Mouse (Mus musculus): Measurements from ENCODE around the gene Zfp46. TPM values are rescaled to one million over a fixed set of nuclear protein-coding genes. Genes with fewer than 3 reads are reported as not detected.

Zfp46 gene
- polyA plus RNA-seq (2016; fragmentation: Nextera tagmentation; extraction: Ambion mirVana) = 28.5 and 28.8 TPM in 2 replicates

DNA sequence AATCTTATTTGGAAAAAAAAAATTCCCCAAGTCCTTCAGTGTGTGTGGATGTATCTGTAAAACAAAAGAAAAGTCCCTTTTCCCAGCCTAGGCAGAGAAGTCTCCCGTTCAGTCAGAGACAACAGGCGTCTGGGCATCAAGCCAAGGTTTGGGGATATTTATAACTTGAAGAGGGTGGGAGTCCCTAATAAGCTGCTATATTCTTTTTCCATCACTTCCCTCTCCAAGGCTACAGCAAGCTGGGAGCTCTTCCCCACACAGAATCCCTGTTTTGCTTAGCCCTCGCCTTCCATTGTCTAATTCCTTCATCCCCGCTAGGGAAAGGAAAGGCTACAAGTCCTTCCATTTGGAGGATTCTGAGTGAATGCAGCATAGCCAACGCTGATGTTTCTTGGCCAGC is at the start of gene Zfp46:
Gene Zfp46 (plus strand): TSS at position 229 of the 400 bp plus-strand sequence.
- H3K4me1 ChIP-seq = peaks cover 36% of the 10 kb centered on the region
- H3K27me3 ChIP-seq = peaks cover 9% of the 10 kb centered on the region
- ATAC-seq (ENCODE audit: insufficient number of reproducible peaks, insufficient read depth, low FRiP score, low TSS enrichment) = no peak
- peak within 1 kb of the TSS; percentile 75 for H3K4me3 ChIP-seq
- 46% methylated on average over 5 of the region's 5 CpGs for WGBS
- H3K9me3 ChIP-seq = peaks cover 5% of the 10 kb centered on the region; the same call in 1 of the 2 replicates
- peaks cover 24% of the 10 kb centered on the region for H3K36me3 ChIP-seq
- peak within 1 kb of the TSS; percentile 90 for H3K4me2 ChIP-seq (replicated peaks)
- H3K9ac ChIP-seq = peak within 1 kb of the TSS; percentile 79
- peak within 1 kb of the TSS; percentile 82 for H3K27ac ChIP-seq

DNA sequence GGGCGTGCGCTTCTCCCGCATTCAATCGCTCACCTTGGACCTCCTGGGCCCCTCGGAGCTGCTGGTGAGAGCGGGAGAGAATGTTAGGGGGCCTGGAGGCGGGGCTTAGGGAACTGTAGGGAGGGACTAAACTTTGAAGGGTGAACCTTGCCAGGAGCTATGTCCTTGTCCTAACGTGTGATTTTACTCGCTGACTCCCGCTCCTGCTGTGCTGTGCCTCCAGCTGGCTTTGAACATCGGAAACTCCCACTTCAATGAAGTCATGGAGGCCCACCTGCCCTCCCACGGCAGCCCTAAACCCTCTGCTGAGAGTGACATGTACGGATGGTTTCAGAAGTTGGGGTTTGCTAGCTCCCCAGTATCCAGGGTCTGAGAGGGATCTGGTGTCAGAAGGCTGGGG is 45.8 kb upstream of the Zfp46 start:
- peaks cover 6% of the 10 kb centered on the region for H3K4me1 ChIP-seq
- 12% methylated on average over 13 of the region's 13 CpGs for WGBS
- H3K27me3 ChIP-seq = peaks cover 50% of the 10 kb centered on the region
- H3K9ac ChIP-seq = no peak overlapping the region
- peaks cover 44% of the 10 kb centered on the region for H3K36me3 ChIP-seq
- H3K9me3 ChIP-seq = no peaks in the 10 kb centered on the region
- no peak for ATAC-seq (ENCODE audit: insufficient number of reproducible peaks, insufficient read depth, low FRiP score, low TSS enrichment)
- no peak overlapping the region for H3K4me2 ChIP-seq (replicated peaks)
- H3K4me3 ChIP-seq = no peak overlapping the region
- no peak overlapping the region for H3K27ac ChIP-seq

DNA sequence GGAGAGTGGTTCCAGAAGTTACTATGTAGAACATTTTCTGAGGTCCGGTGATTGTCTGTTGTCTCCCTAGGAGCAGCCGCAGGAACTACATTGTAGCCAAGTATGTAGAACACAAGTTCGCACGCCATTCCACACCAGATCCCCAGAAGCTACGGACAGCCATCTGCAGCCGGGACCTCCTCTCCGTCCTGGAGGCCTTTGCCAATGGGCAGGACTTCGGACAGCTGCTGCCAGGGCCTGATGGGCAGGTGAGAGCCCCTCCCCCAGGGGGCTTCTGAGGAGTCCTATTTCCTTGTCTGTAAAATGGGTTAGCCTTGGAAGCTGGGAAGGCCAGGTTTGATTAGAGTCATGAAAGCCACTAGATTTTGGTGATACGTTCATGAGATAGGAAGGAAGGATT is 45.4 kb upstream of the Zfp46 start:
- no peaks in the 10 kb centered on the region for H3K9me3 ChIP-seq
- ATAC-seq (ENCODE audit: insufficient number of reproducible peaks, insufficient read depth, low FRiP score, low TSS enrichment) = no peak
- peaks cover 51% of the 10 kb centered on the region for H3K27me3 ChIP-seq
- no peak overlapping the region for H3K27ac ChIP-seq
- H3K4me3 ChIP-seq = no peak overlapping the region
- H3K4me2 ChIP-seq (replicated peaks) = no peak overlapping the region
- peaks cover 41% of the 10 kb centered on the region for H3K36me3 ChIP-seq
- no peak overlapping the region for H3K9ac ChIP-seq
- 76% methylated on average over 9 of the region's 9 CpGs for WGBS
- peaks cover 6% of the 10 kb centered on the region for H3K4me1 ChIP-seq

DNA sequence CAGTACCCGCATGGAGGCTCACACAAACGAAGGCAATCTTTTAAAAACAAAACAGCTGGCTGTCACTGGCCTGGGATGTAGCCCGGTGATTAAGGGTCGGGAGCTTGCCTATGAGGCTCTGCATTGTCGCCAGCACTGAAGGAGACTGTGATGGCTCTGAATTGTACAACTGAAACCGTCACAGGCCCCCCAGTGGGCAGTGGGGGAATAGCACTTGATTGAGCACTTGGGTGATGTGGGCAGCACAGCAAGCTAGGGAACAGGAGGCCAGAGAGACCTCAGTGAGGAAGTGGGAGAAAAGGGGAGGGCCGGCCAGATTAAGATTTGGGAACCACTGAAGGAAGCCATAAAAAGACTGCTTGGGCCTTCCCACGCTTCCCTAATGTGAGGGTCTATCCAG is 44.9 kb upstream of the Zfp46 start:
- no peak overlapping the region for H3K27ac ChIP-seq
- no peaks in the 10 kb centered on the region for H3K9me3 ChIP-seq
- H3K4me3 ChIP-seq = no peak overlapping the region
- no peak overlapping the region for H3K4me2 ChIP-seq (replicated peaks)
- 21% methylated on average over 8 of the region's 8 CpGs for WGBS
- peaks cover 37% of the 10 kb centered on the region for H3K36me3 ChIP-seq
- peaks cover 56% of the 10 kb centered on the region for H3K27me3 ChIP-seq
- no peak overlapping the region for H3K9ac ChIP-seq
- no peak for ATAC-seq (ENCODE audit: insufficient number of reproducible peaks, insufficient read depth, low FRiP score, low TSS enrichment)
- H3K4me1 ChIP-seq = peaks cover 6% of the 10 kb centered on the region

DNA sequence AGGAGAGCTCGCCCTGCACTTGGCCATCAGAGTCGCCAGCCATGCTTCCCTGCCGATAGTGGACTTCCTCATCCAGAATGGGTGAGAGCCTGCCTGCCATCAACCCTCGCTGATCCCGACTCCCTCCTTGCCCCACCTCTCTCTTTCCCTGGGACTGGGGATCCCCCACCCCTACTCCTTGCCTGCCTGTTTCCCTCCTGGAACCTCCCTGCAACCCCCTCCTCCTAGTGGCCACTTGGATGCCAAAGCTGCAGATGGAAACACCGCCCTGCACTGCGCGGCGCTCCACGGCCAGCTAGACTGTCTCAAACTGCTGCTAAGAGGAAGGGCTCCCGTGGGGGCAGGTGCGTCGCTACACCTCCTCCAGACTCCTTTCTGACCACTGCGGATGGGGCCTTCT is 44.4 kb upstream of the Zfp46 start:
- Histone ChIP-seq H3K9me3 (no peaks in the 10 kb centered on the region), H3K27me3 (peaks cover 61% of the 10 kb centered on the region), H3K4me2 (replicated peaks) (no peak overlapping the region), H3K4me1 (peaks cover 6% of the 10 kb centered on the region), H3K9ac (no peak overlapping the region), H3K27ac (no peak overlapping the region), H3K36me3 (peaks cover 34% of the 10 kb centered on the region), H3K4me3 (no peak overlapping the region)
- WGBS = 68% methylated on average over 14 of the region's 14 CpGs
- no peak for ATAC-seq (ENCODE audit: insufficient number of reproducible peaks, insufficient read depth, low FRiP score, low TSS enrichment)

DNA sequence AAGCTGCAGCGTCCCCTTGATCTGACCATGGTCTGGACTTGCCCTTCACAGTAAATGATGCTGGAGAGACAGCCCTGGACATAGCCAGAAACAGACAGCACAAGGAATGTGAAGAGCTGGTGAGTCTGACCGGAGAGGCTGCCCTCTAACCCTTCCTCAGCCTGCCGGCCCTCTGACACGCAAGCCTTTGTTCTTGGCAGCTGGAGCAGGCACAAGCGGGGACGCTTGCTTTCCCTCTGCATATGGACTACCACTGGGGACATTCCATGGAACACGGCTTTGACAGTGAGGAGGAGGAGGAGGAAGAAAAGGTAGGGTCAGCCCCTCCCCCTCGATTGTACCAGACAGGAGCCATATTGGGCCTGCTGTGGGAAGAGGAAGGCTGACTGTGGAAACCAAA is 43.5 kb upstream of the Zfp46 start:
- H3K4me3 ChIP-seq = no peak overlapping the region
- no peak overlapping the region for H3K4me2 ChIP-seq (replicated peaks)
- H3K27me3 ChIP-seq = peaks cover 69% of the 10 kb centered on the region
- no peak overlapping the region for H3K9ac ChIP-seq
- peaks cover 6% of the 10 kb centered on the region for H3K4me1 ChIP-seq
- H3K9me3 ChIP-seq = no peaks in the 10 kb centered on the region
- H3K36me3 ChIP-seq = peaks cover 33% of the 10 kb centered on the region
- no peak overlapping the region for H3K27ac ChIP-seq
- ATAC-seq (ENCODE audit: insufficient number of reproducible peaks, insufficient read depth, low FRiP score, low TSS enrichment) = no peak
- WGBS = 42% methylated on average over 8 of the region's 8 CpGs

DNA sequence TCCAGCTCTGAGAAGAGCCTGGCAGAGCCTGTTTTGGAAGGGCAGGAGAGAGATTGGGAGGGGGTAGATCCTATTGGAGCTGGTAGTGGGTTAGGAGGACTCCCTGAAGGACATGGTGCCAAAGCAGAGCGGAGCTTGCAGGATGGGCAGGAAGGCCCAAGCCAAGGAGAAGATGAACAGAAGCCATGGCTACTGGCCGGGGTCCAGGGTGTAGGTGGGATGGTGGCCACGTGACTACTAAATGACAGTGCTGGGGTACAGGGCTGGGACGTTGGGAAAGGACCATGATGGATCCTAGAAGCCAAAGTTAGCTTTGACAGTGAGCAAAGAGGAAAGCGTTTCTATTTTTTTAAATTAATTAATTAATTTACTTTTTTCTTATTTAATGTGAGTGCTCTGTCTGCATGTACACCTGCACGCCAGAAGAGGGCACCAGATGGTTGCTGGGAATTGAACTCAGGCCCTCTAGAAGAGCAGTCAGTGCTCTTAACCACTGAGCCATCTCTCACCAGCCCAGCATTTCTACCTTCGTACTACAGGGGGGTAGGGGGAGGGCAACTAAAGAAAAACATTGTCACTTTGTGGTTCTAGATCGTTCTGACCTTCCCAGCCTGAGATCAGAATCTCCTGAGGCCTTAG is 42.3 kb upstream of the Zfp46 start:
- no peak for ATAC-seq (ENCODE audit: insufficient number of reproducible peaks, insufficient read depth, low FRiP score, low TSS enrichment)
- WGBS = 47% methylated on average over 8 of the region's 8 CpGs
- H3K4me3 ChIP-seq = no peak overlapping the region

DNA sequence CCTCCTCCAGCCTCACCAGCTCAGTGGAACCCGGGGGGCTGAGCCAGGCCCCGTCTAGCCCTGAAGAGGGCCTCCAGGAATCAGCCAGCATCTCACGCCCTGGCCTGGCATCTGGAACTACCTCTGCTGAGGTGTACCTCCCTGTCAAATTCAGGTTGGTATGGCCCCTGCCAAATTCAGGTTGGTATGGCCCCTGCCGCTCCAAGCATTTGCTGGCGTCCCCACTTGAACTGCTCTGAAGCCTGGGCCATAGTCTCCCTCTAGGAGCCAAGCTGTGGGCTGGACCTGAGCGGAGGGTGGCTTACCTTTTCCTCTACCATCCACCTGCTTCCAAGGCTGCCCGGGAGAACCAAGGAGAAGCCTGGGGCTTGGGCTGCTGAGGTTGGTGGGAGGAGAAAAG is 41.8 kb upstream of the Zfp46 start:
- H3K4me3 ChIP-seq = no peak overlapping the region
- no peak overlapping the region for H3K27ac ChIP-seq
- no peak for ATAC-seq (ENCODE audit: insufficient number of reproducible peaks, insufficient read depth, low FRiP score, low TSS enrichment)
- H3K27me3 ChIP-seq = peaks cover 77% of the 10 kb centered on the region
- H3K9ac ChIP-seq = no peak overlapping the region
- no peaks in the 10 kb centered on the region for H3K9me3 ChIP-seq
- no peak overlapping the region for H3K4me2 ChIP-seq (replicated peaks)
- 78% methylated on average over 7 of the region's 7 CpGs for WGBS
- peaks cover 22% of the 10 kb centered on the region for H3K4me1 ChIP-seq
- H3K36me3 ChIP-seq = peaks cover 24% of the 10 kb centered on the region

More for the DNA sequence above, 42.3 kb upstream of the Zfp46 start:
- Histone ChIP-seq H3K27me3 (peaks cover 77% of the 10 kb centered on the region), H3K4me2 (replicated peaks) (no peak overlapping the region), H3K36me3 (peaks cover 24% of the 10 kb centered on the region), H3K9me3 (no peaks in the 10 kb centered on the region), H3K27ac (no peak overlapping the region), H3K4me1 (peaks cover 17% of the 10 kb centered on the region), H3K9ac (no peak overlapping the region)

DNA sequence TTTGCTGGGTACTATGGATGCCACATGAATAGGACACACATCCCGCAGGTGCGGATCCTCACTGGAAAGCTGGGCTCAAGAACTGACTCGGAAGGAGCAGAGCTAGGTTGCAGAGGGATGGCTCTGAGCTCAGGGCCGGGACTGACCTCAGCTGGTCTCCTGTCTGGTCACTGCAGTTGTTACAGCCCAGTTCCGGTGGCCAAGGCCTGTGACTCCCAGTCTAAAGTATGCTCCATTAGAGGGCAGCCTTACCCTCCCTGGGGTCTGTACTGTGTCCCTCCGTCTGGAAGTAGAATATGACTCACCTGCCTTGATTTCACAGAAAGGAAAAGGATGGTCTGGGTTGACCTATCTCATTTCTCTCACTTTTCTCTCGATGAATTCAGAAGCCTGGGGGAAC is 40.3 kb upstream of the Zfp46 start:
- H3K36me3 ChIP-seq = peaks cover 24% of the 10 kb centered on the region
- WGBS = 63% methylated on average over 7 of the region's 7 CpGs

DNA sequence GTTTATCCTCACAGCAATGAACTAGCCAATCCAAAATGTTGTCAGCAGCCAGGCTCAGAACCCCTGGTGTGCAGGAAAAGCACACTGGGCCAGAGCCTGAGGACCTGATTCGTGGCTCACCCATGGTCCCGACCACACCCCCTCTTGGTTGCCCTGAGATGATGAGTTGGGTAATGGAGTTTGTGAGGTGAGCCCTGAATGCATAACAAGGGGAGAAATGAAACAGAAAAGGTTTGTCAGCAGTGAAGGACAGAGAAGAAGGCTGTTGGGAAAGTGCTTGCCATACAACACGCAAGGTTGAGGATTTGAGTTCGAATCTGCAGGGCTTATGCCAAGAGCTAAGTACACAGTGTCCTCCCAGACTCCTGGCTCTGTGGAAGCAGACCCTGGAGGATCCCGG is 38.8 kb upstream of the Zfp46 start:
- H3K9me3 ChIP-seq = no peaks in the 10 kb centered on the region
- H3K4me2 ChIP-seq (replicated peaks) = no peak overlapping the region
- H3K4me1 ChIP-seq = peaks cover 33% of the 10 kb centered on the region
- H3K4me3 ChIP-seq = no peak overlapping the region
- no peak for ATAC-seq (ENCODE audit: insufficient number of reproducible peaks, insufficient read depth, low FRiP score, low TSS enrichment)
- peaks cover 24% of the 10 kb centered on the region for H3K36me3 ChIP-seq
- no peak overlapping the region for H3K27ac ChIP-seq
- H3K9ac ChIP-seq = no peak overlapping the region
- WGBS = 31% methylated on average over 5 of the region's 5 CpGs
- H3K27me3 ChIP-seq = peaks cover 79% of the 10 kb centered on the region

More for the DNA sequence above, 40.3 kb upstream of the Zfp46 start:
- no peaks in the 10 kb centered on the region for H3K9me3 ChIP-seq
- no peak for ATAC-seq (ENCODE audit: insufficient number of reproducible peaks, insufficient read depth, low FRiP score, low TSS enrichment)
- H3K27ac ChIP-seq = no peak overlapping the region
- peaks cover 78% of the 10 kb centered on the region for H3K27me3 ChIP-seq
- H3K4me3 ChIP-seq = no peak overlapping the region
- no peak overlapping the region for H3K9ac ChIP-seq
- no peak overlapping the region for H3K4me2 ChIP-seq (replicated peaks)
- H3K4me1 ChIP-seq = peaks cover 31% of the 10 kb centered on the region

DNA sequence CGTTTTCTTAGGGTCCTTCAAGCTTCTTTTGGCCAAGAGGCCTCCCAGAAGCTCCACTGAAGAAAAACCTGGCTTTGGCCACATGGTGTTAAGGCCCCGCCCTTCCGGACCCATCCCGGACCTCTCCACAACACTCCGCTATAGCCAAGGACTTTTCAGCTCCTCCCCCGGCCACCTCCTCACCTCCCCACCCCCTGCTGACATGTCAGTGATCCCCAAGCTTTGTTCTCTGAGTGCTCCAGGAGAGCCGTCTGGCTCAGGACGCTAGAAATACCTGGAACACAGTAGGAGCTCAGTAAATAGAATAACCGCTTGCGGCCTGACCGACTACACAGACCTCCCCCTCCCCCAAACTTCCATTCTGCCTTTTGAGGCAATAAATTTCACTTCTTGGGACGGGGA is 37.9 kb upstream of the Zfp46 start:
- H3K36me3 ChIP-seq = peaks cover 16% of the 10 kb centered on the region
- WGBS = 4% methylated on average over 12 of the region's 12 CpGs
- no peak overlapping the region for H3K4me3 ChIP-seq
- H3K4me2 ChIP-seq (replicated peaks) = peak overlapping the region; percentile 6; the same call in 1 of the 2 replicates
- H3K9ac ChIP-seq = peak overlapping the region; percentile 10; the same call in 1 of the 2 replicates
- H3K27me3 ChIP-seq = peaks cover 79% of the 10 kb centered on the region
- no peak for ATAC-seq (ENCODE audit: insufficient number of reproducible peaks, insufficient read depth, low FRiP score, low TSS enrichment)
- H3K4me1 ChIP-seq = peaks cover 33% of the 10 kb centered on the region
- H3K27ac ChIP-seq = no peak overlapping the region
- H3K9me3 ChIP-seq = no peaks in the 10 kb centered on the region

DNA sequence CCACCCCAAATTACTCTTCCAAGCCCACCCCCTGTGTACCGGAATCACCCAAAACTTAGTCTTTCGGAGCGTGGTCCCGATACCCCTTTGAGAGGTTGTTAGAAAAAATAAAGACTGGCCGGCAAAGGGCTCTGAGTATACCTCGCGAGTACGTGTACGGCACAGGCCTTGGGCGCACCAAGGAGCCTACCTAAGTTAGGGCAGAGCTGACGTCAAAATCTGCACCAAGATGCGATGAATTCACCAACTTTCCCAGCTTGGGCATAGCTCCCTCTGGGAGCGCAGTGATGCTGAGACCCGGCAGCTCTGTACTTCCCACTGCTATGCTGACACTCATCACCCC is 37.1 kb upstream of the Zfp46 start:
- ATAC-seq (ENCODE audit: insufficient number of reproducible peaks, insufficient read depth, low FRiP score, low TSS enrichment) = 0 out of 2 replicates have a peak, but pooled peaks have one; percentile 36
- under 1% methylated on average over 14 of the region's 14 CpGs for WGBS
- Histone ChIP-seq H3K4me1 (peaks cover 33% of the 10 kb centered on the region), H3K4me3 (peak overlapping the region; percentile 50), H3K9me3 (no peaks in the 10 kb centered on the region), H3K27ac (no peak overlapping the region), H3K27me3 (peaks cover 84% of the 10 kb centered on the region), H3K9ac (peak overlapping the region; percentile 47; the same call in 1 of the 2 replicates), H3K36me3 (peaks cover 12% of the 10 kb centered on the region; the same call in 1 of the 2 replicates), H3K4me2 (replicated peaks) (peak overlapping the region; percentile 96)

Measured in embryonic facial prominence, embryonic 12.5 days (tissue).